Mouse (Mus musculus): ENCODE measurements around the gene Olfr718-ps1.

DNA sequence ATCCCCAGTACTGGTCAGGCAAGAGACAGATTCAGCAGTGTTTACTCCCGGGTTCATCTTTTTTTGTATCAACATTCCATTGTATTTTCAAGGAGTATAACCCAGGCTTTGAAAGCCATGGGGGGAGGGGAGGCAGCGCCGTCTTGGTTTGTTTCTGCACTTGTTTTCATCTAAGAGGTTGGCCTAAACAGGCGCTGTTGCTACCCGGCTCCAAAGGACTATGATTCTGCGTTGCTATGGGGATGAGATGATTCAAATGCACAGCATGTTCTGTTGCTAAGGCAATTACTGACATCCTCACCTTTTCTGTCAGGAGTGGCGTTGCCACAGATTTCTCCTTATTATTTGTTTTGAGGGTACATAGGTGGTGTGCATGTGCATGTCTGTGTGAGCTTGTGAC is 21.8 kb downstream of the Olfr718-ps1 start:
- TF ChIP-seq POLR2A (IDR thresholded peaks at IDR 0.05; ENCODE audit: borderline replicate concordance, insufficient read depth, low read length) (no peak), CTCF (IDR thresholded peaks at IDR 0.05; ENCODE audit: borderline replicate concordance, insufficient read depth, low read depth, low read length) (no peak)
